ENCODE assay signal across 29 mouse cellular contexts in the genomic region with DNA sequence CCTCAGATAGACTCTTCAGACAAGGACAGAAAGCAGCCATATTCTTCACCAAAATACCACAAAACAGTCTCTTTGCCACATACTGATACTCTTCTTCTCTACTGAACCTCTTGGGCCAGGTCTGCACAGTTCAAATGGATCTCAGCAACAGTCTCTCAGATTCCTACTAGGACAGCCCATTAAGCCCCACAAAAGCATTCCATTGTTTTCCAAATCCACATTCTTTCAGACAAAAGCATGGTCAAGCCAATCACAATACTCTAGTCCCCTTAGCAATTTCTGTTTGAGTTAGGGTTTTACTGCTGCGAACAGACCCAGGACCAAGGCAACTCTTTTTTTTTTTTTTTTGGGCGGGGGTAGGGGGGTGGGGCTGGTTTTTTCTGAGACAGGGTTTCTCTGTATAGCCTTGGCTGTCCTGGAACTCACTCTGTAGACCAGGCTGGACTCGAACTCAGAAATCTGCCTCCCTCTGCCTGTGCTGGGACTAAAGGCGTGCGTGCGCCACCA. TPM values are rescaled to one million over a fixed set of nuclear protein-coding genes. Genes with fewer than 3 reads are reported as not detected.
"Had no signal": no experiment of that assay in that cellular context is flagged by ENCODE, and none has a peak within 500 bp of the region (broad histone marks: within the 10 kb centered on the region; RNA-seq: fewer than 3 reads in every experiment).

No protein-coding gene starts in this region.

- H3K9me3 ChIP-seq: heart, embryonic 13.5 days; heart, embryonic 15.5 days; hindbrain, embryonic 13.5 days; hindbrain, embryonic 15.5 days; intestine, embryonic 15.5 days; limb, embryonic 10.5 days; limb, embryonic 12.5 days; liver, embryonic 13.5 days; liver, embryonic 15.5 days had no signal

- H3K4me3 ChIP-seq: heart, adult 2 months; heart, embryonic 13.5 days; heart, embryonic 15.5 days; hindbrain, embryonic 13.5 days; hindbrain, embryonic 15.5 days; intestine, embryonic 15.5 days; layer of hippocampus, adult 2 months; left cerebral cortex, adult 2 months; limb, embryonic 10.5 days; limb, embryonic 12.5 days; liver, embryonic 13.5 days; liver, embryonic 15.5 days had no signal

- ATAC-seq: hindbrain, postnatal 0 days; intestine, embryonic 15.5 days; intestine, postnatal 0 days; liver, postnatal 0 days had no signal

- DNase-seq: gastrocnemius, postnatal 14 days; gastrocnemius, postnatal 36 days; heart, adult 11 months; heart, adult 2 months; heart, postnatal 14 days; heart, postnatal 36 days; kidney, adult 18-20 months; kidney, adult 8-10 months; kidney, postnatal 10 days; kidney, postnatal 25 days; kidney, postnatal 4 days; liver; liver, embryonic 13.5 days; liver, postnatal 0 days had no signal

- H3K27me3 ChIP-seq: heart, embryonic 13.5 days; heart, embryonic 15.5 days; hindbrain, embryonic 13.5 days; hindbrain, embryonic 15.5 days; intestine, embryonic 15.5 days; limb, embryonic 12.5 days; liver, embryonic 13.5 days; liver, embryonic 15.5 days had no signal

- H3K27ac ChIP-seq: heart, adult 2 months; heart, embryonic 13.5 days; heart, embryonic 15.5 days; hindbrain, embryonic 13.5 days; hindbrain, embryonic 15.5 days; hindbrain, postnatal 0 days; intestine, embryonic 15.5 days; layer of hippocampus, adult 2 months; left cerebral cortex, adult 2 months; limb, embryonic 10.5 days; limb, embryonic 12.5 days; liver, embryonic 13.5 days; liver, embryonic 15.5 days had no signal

- H3K4me1 ChIP-seq: heart, embryonic 15.5 days; hindbrain, embryonic 13.5 days; hindbrain, embryonic 15.5 days; intestine, embryonic 15.5 days; limb, embryonic 10.5 days; limb, embryonic 12.5 days; liver, embryonic 13.5 days; liver, embryonic 15.5 days had no signal

- H3K9ac ChIP-seq: heart, embryonic 13.5 days; heart, embryonic 15.5 days; hindbrain, embryonic 13.5 days; hindbrain, embryonic 15.5 days; intestine, embryonic 15.5 days; limb, embryonic 12.5 days; liver, embryonic 13.5 days; liver, embryonic 15.5 days; liver, postnatal 0 days had no signal

- H3K36me3 ChIP-seq: hindbrain, embryonic 15.5 days; intestine, embryonic 15.5 days; liver, embryonic 13.5 days; liver, embryonic 15.5 days had no signal

RNA-seq across cellular contexts. Expression of a gene that starts 10.4 kb away (rescaled TPM):
- total RNA-seq: layer of hippocampus, postnatal 10 days; left cerebral cortex, postnatal 36 days had no signal
- polyA plus RNA-seq: gonadal fat pad, adult 2 months; heart, adult 2 months had no signal
